Mouse (Mus musculus): ENCODE results near the gene Trim11.

GRCm38 (mm10) chr11:59002327-59003079 lies 24.6 kb downstream of the Trim11 start:
- no peak for TF ChIP-seq CTCF (IDR thresholded peaks at IDR 0.05; ENCODE audit: low read depth, low read length)
- no peak for TF ChIP-seq POLR2A (IDR thresholded peaks at IDR 0.05; ENCODE audit: extremely low read depth, insufficient read depth, low read length)

Measured in liver, adult 2 months (tissue).